Mouse (Mus musculus): ENCODE data around the gene Npr2. TPM values are rescaled to one million over a fixed set of nuclear protein-coding genes. Genes with fewer than 3 reads are reported as not detected.

Gene Npr2
- not detected for polyA plus RNA-seq (2017; shearing (Covaris generic))

GRCm38 (mm10) chr4:43631046-43631955 lies at the start of gene Npr2:
Gene Npr2, plus strand, starts transcription at chr4:43631935.

GRCm38 (mm10) chr4:43584444-43585416 lies 47.0 kb upstream of the Npr2 start, which contains the start of gene Msmp:
Gene Msmp, minus strand, starts transcription at chr4:43584494.

GRCm38 (mm10) chr4:43653161-43654015 lies 21.7 kb downstream of the Npr2 start, which contains the start of gene Spag8:
Gene Spag8, minus strand, starts transcription at chr4:43653594.

GRCm38 (mm10) chr4:43656339-43657109 lies 24.8 kb downstream of the Npr2 start, which contains the start of gene Hint2:
Gene Hint2, minus strand, starts transcription at chr4:43656466.

GRCm38 (mm10) chr4:43668782-43669427 lies 37.2 kb downstream of the Npr2 start, which contains the start of the genes Tmem8b and Fam221b:
Gene Tmem8b, plus strand, starts transcription at chr4:43668971.
Gene Fam221b, minus strand, starts transcription at chr4:43669145.

GRCm38 (mm10) chr4:43700707-43701106 lies 69.0 kb downstream of the Npr2 start, which contains the start of gene Olfr70:
Gene Olfr70, minus strand, starts transcription at chr4:43700807.

Other genes with a start within 250 kb of the Npr2 start
- not detected for gene Rusc2, start 250.0 kb upstream of the Npr2 start, polyA plus RNA-seq (2017; shearing (Covaris generic))
- gene Fam166b, start 202.8 kb upstream of the Npr2 start, polyA plus RNA-seq (2017; shearing (Covaris generic)) = not detected
- 44.9 TPM for gene Tesk1, start 190.0 kb upstream of the Npr2 start, polyA plus RNA-seq (2017; shearing (Covaris generic))
- 59.9 TPM for gene Cd72, start 177.3 kb upstream of the Npr2 start, polyA plus RNA-seq (2017; shearing (Covaris generic))
- 102 TPM for gene Sit1, start 148.2 kb upstream of the Npr2 start, polyA plus RNA-seq (2017; shearing (Covaris generic))
- gene Ccdc107, start 139.0 kb upstream of the Npr2 start, polyA plus RNA-seq (2017; shearing (Covaris generic)) = 52.6 TPM
- gene Arhgef39, start 132.2 kb upstream of the Npr2 start, polyA plus RNA-seq (2017; shearing (Covaris generic)) = 6.2 TPM
- 0.42 TPM for gene Car9, start 125.0 kb upstream of the Npr2 start, polyA plus RNA-seq (2017; shearing (Covaris generic))
- not detected for gene Tpm2, start 108.2 kb upstream of the Npr2 start, polyA plus RNA-seq (2017; shearing (Covaris generic))
- 82.1 TPM for gene Creb3, start 69.6 kb upstream of the Npr2 start, polyA plus RNA-seq (2017; shearing (Covaris generic))
- 240 TPM for gene Tln1, start 69.2 kb upstream of the Npr2 start, polyA plus RNA-seq (2017; shearing (Covaris generic))
- 9.6 TPM for gene Rgp1, start 53.2 kb upstream of the Npr2 start, polyA plus RNA-seq (2017; shearing (Covaris generic))
- gene Gba2, start 53.1 kb upstream of the Npr2 start, polyA plus RNA-seq (2017; shearing (Covaris generic)) = 39.8 TPM
- gene Msmp, start 47.4 kb upstream of the Npr2 start, polyA plus RNA-seq (2017; shearing (Covaris generic)) = 2.4 TPM
- gene Spag8, start 21.7 kb downstream of the Npr2 start, polyA plus RNA-seq (2017; shearing (Covaris generic)) = not detected
- 37.8 TPM for gene Hint2, start 24.5 kb downstream of the Npr2 start, polyA plus RNA-seq (2017; shearing (Covaris generic))
- gene Tmem8b, start 37.0 kb downstream of the Npr2 start, polyA plus RNA-seq (2017; shearing (Covaris generic)) = 1.2 TPM
- 0.96 TPM for gene Fam221b, start 37.2 kb downstream of the Npr2 start, polyA plus RNA-seq (2017; shearing (Covaris generic))
- not detected for gene Olfr70, start 68.9 kb downstream of the Npr2 start, polyA plus RNA-seq (2017; shearing (Covaris generic))
- not detected for gene Olfr71, start 78.3 kb downstream of the Npr2 start, polyA plus RNA-seq (2017; shearing (Covaris generic))
- not detected for gene Hrct1, start 95.3 kb downstream of the Npr2 start, polyA plus RNA-seq (2017; shearing (Covaris generic))
- gene Spaar, start 98.1 kb downstream of the Npr2 start, polyA plus RNA-seq (2017; shearing (Covaris generic)) = not detected
- gene Olfr159, start 139.1 kb downstream of the Npr2 start, polyA plus RNA-seq (2017; shearing (Covaris generic)) = not detected
- not detected for gene Olfr156, start 192.0 kb downstream of the Npr2 start, polyA plus RNA-seq (2017; shearing (Covaris generic))
- gene Olfr157, start 208.3 kb downstream of the Npr2 start, polyA plus RNA-seq (2017; shearing (Covaris generic)) = 0.06 TPM
- not detected for gene Olfr155, start 219.6 kb downstream of the Npr2 start, polyA plus RNA-seq (2017; shearing (Covaris generic))
- 3.4 TPM for gene Reck, start 243.6 kb downstream of the Npr2 start, polyA plus RNA-seq (2017; shearing (Covaris generic))